Mouse (Mus musculus) monocyte, adult 5-6 weeks (primary cell): ENCODE measurements at regions not wholly inside any gene's neighbourhood (a gene's known extent, or its start where the extent isn't known, plus 50 kb on each side); places are given as distances from the start of the nearest gene placed in this dataset.

Source experiments
- ATAC-seq: fragments of 153-309, 156-312 bp; replicated peaks from 2 replicates; pipeline ENCODE4 v1.8.0; 2017; ENCODE audit warnings: mild to moderate bottlenecking; ENCODE audit not compliant: low TSS enrichment, insufficient number of reproducible peaks, severe bottlenecking, poor library complexity, low FRiP score

DNA sequence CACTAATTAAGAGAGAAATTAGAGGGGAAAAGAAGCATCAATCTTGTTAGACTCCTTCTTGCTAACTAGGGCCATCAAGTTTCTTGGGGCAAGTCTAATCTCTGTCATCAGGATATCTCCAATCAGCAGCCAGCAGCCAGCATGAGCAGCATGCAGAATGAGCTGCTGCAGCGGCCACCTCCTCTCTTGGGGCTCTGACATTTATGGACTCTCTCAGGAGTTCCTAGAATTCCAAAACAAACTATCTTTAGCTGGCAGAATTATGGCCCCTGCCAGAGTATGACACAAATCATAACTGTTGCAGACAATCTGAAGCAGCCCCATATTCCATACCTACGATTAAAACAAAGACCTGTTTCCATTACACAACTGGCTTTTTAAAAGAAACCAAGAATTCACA, 56.0 kb upstream of the Tfap2a start:
- ATAC-seq = no peak

- ATAC-seq = no peak
Measured at GRCm38 (mm10) chr13:40792947-40793346, 54.8 kb upstream of the Tfap2a start.

DNA sequence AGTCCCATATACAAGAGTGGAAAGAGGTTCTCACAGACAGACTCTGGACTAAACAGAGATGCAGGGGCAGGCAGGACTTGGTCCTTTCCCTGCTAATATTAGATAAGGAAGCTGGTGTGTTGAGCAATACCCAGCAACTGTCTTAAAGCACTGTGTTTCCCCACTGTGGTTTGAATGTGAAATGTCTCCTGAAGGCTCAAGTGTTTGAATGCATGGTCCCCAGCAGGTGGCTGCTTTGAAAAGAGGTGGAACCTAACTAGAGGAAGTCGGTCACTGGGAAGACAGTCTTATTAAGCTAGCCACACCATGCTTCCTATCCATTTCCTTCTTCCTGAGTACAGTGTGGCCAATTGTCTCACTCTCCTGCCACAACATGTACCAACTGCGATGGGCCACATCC, 50.0 kb upstream of the Tfap2a start:
- ATAC-seq = peak; percentile 56
